Mouse (Mus musculus): ENCODE measurements around the gene Ropn1l. TPM values are rescaled to one million over a fixed set of nuclear protein-coding genes. Genes with fewer than 3 reads are reported as not detected.

Gene Ropn1l
- polyA plus RNA-seq, 1 experiment from 2014 or later = 2.6 TPM

DNA sequence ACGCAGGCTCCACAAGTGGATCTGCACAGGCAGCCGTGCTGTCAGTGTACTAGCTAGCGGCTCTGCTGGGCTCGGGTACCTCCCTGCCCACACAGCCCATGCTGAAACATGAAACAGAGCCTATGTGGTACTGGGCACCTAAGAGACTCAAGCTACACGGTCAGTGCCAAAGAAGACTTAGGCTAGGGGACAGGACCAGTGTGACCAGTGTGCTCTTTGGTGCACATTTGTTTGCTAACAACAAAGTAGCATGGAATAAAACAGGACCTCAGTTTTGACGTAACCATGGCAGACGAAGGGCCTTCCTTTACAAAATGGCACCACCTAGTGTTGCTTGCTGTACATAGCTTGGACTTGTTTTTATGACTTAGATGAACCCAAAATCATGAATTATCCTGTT, 6.4 kb downstream of the Ropn1l start:
- ATAC-seq (ENCODE audit: insufficient number of reproducible peaks, insufficient read depth, low FRiP score, low read depth) = no peak
- H3K27ac ChIP-seq (replicated peaks in 1 of 2; ENCODE audit: control insufficient read depth in 1 of 2, insufficient read depth in 1 of 2, low read depth in 2 of 2, low read length in 2 of 2) = no peak overlapping the region
- H3K4me1 ChIP-seq (ENCODE audit: control insufficient read depth in 2 of 2, insufficient read depth in 2 of 2, low read length in 2 of 2) = peaks cover 4 to 6% of the 10 kb centered on the region in 2 experiments; a peak in 2 of 4 replicates
- H3K9me3 ChIP-seq (ENCODE audit: control insufficient read depth, low read length) = no peaks in the 10 kb centered on the region
- no peaks in the 10 kb centered on the region for H3K36me3 ChIP-seq (ENCODE audit: control insufficient read depth, insufficient read depth, low read length)
- H3K27me3 ChIP-seq (ENCODE audit: control insufficient read depth, insufficient read depth, low read length) = no peaks in the 10 kb centered on the region
- H3K4me2 ChIP-seq (ENCODE audit: low read length) = peak overlapping the region; percentile 32; the same call in 1 of the 2 replicates
- H3K4me3 ChIP-seq (ENCODE audit: control insufficient read depth in 1 of 2, insufficient read depth in 1 of 2, low read depth in 1 of 2, low read length in 2 of 2) = no peak overlapping the region
- no peak overlapping the region for H3K9ac ChIP-seq (ENCODE audit: low read length)
- WGBS = 29% methylated on average over 7 of the region's 7 CpGs

DNA sequence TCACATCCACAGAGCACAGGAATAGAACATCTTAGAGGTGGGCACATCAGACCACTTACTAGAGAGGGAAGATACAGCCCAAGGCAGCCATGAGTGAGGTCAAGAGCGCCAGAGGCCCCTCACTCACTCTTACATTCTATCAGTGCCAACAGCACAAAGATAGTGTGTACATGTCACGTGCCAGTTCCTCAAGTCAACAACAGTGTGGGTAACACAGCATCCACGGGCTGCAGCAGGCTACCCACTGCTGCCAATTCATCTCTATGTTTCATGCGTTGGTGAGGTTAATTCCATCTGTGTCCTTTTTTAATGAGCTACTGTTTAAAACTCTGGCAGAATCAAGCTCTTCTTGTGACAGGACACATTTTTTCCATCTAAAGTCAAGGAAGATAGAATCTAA, 10.8 kb downstream of the Ropn1l start:
- Histone ChIP-seq H3K27me3 (ENCODE audit: control insufficient read depth, insufficient read depth, low read length) (no peaks in the 10 kb centered on the region), H3K27ac (replicated peaks in 1 of 2; ENCODE audit: control insufficient read depth in 1 of 2, insufficient read depth in 1 of 2, low read depth in 2 of 2, low read length in 2 of 2) (no peak overlapping the region), H3K36me3 (ENCODE audit: control insufficient read depth, insufficient read depth, low read length) (no peaks in the 10 kb centered on the region), H3K9me3 (ENCODE audit: control insufficient read depth, low read length) (no peaks in the 10 kb centered on the region), H3K4me3 (ENCODE audit: control insufficient read depth in 1 of 2, insufficient read depth in 1 of 2, low read depth in 1 of 2, low read length in 2 of 2) (no peak overlapping the region), H3K9ac (ENCODE audit: low read length) (no peak overlapping the region), H3K4me2 (ENCODE audit: low read length) (no peak overlapping the region), H3K4me1 (ENCODE audit: control insufficient read depth in 2 of 2, insufficient read depth in 2 of 2, low read length in 2 of 2) (peaks cover 5 to 7% of the 10 kb centered on the region in 2 experiments; a peak in 2 of 4 replicates)
- ATAC-seq (ENCODE audit: insufficient number of reproducible peaks, insufficient read depth, low FRiP score, low read depth) = no peak
- WGBS = 82% methylated on average over 4 of the region's 4 CpGs

DNA sequence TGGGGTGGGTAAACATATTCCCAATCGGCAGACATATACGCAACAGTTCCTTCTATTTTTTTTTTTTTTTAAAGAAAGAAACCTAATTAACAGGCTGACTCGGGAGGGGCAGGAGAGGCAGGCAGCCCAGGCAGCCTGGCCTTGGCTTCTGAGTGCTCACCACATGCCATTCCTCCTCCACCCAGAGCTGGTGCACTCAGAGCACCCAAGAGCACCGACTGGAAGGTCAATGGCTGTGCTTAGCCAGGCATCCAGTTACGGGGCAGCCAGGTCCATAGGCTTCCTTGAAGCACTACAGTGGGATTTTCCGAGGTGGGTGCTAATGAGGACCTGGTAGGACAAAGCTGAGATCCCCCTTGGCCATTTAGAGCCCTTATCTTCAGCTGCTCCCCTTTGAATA, 11.5 kb downstream of the Ropn1l start:
- Histone ChIP-seq H3K4me3 (ENCODE audit: control insufficient read depth in 1 of 2, insufficient read depth in 1 of 2, low read depth in 1 of 2, low read length in 2 of 2) (no peak overlapping the region), H3K4me1 (ENCODE audit: control insufficient read depth in 2 of 2, insufficient read depth in 2 of 2, low read length in 2 of 2) (peaks cover 5 to 7% of the 10 kb centered on the region in 2 experiments; a peak in 2 of 4 replicates), H3K9ac (ENCODE audit: low read length) (no peak overlapping the region), H3K4me2 (ENCODE audit: low read length) (no peak overlapping the region), H3K27me3 (ENCODE audit: control insufficient read depth, insufficient read depth, low read length) (no peaks in the 10 kb centered on the region), H3K9me3 (ENCODE audit: control insufficient read depth, low read length) (no peaks in the 10 kb centered on the region), H3K27ac (replicated peaks in 1 of 2; ENCODE audit: control insufficient read depth in 1 of 2, insufficient read depth in 1 of 2, low read depth in 2 of 2, low read length in 2 of 2) (no peak overlapping the region), H3K36me3 (ENCODE audit: control insufficient read depth, insufficient read depth, low read length) (no peaks in the 10 kb centered on the region)
- ATAC-seq (ENCODE audit: insufficient number of reproducible peaks, insufficient read depth, low FRiP score, low read depth) = no peak; the same call in 1 of the 2 replicates
- WGBS = 55% methylated on average over 6 of the region's 6 CpGs

DNA sequence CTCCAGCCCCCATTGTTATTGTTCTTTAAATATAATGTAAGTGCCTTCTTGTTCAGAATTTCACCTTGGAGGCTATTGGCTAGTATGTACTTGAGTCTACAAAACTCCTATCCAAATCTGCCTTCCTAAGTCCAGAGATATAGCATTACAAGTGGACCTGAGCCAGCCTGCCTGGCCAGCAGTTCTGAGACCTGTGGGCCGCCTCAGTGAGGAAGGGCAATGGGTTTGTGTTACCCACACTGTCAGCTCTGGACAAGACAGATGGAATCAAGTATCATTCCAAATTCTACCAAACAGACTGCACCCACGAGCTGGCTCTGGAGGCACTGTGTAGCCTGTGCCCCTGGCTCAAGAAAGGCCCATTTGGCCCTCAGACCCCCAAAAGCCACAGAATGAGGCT, 16.7 kb downstream of the Ropn1l start:
- Histone ChIP-seq H3K27ac (replicated peaks in 1 of 2; ENCODE audit: control insufficient read depth in 1 of 2, insufficient read depth in 1 of 2, low read depth in 2 of 2, low read length in 2 of 2) (no peak overlapping the region), H3K9ac (ENCODE audit: low read length) (no peak overlapping the region), H3K36me3 (ENCODE audit: control insufficient read depth, insufficient read depth, low read length) (no peaks in the 10 kb centered on the region), H3K4me2 (ENCODE audit: low read length) (no peak overlapping the region), H3K9me3 (ENCODE audit: control insufficient read depth, low read length) (no peaks in the 10 kb centered on the region), H3K4me3 (ENCODE audit: control insufficient read depth in 1 of 2, insufficient read depth in 1 of 2, low read depth in 1 of 2, low read length in 2 of 2) (no peak overlapping the region), H3K4me1 (ENCODE audit: control insufficient read depth in 2 of 2, insufficient read depth in 2 of 2, low read length in 2 of 2) (peaks cover 0 to 2% of the 10 kb centered on the region in 2 experiments; a peak in 1 of 4 replicates), H3K27me3 (ENCODE audit: control insufficient read depth, insufficient read depth, low read length) (no peaks in the 10 kb centered on the region)
- ATAC-seq (ENCODE audit: insufficient number of reproducible peaks, insufficient read depth, low FRiP score, low read depth) = no peak
- WGBS = 82% methylated on average over 2 of the region's 2 CpGs

DNA sequence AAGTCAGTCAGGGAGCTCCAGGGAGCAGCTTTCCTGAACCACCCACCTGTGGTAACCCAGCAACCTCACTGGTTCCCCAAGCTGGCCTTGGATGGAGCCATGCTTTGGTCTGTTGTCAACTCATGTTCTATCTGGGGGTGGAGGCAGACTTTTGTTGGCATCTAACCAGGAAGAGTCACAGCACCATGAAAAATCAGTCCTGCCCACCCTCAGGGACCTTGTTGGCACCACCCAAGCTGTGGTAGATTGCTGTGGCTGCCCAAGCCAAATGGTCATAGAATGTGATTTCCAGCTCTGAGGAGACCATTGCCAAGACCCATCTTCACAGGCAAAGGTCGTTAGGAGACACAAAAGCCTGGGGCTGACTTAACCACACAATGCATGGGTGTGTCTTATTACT, 17.5 kb downstream of the Ropn1l start:
- Histone ChIP-seq H3K9me3 (ENCODE audit: control insufficient read depth, low read length) (no peaks in the 10 kb centered on the region), H3K4me3 (ENCODE audit: control insufficient read depth in 1 of 2, insufficient read depth in 1 of 2, low read depth in 1 of 2, low read length in 2 of 2) (no peak overlapping the region), H3K4me1 (ENCODE audit: control insufficient read depth in 2 of 2, insufficient read depth in 2 of 2, low read length in 2 of 2) (no peaks in the 10 kb centered on the region), H3K9ac (ENCODE audit: low read length) (no peak overlapping the region), H3K27ac (replicated peaks in 1 of 2; ENCODE audit: control insufficient read depth in 1 of 2, insufficient read depth in 1 of 2, low read depth in 2 of 2, low read length in 2 of 2) (no peak overlapping the region), H3K36me3 (ENCODE audit: control insufficient read depth, insufficient read depth, low read length) (no peaks in the 10 kb centered on the region), H3K4me2 (ENCODE audit: low read length) (no peak overlapping the region), H3K27me3 (ENCODE audit: control insufficient read depth, insufficient read depth, low read length) (no peaks in the 10 kb centered on the region)
- 42% methylated on average over 1 of the region's 1 CpGs for WGBS
- ATAC-seq (ENCODE audit: insufficient number of reproducible peaks, insufficient read depth, low FRiP score, low read depth) = no peak

DNA sequence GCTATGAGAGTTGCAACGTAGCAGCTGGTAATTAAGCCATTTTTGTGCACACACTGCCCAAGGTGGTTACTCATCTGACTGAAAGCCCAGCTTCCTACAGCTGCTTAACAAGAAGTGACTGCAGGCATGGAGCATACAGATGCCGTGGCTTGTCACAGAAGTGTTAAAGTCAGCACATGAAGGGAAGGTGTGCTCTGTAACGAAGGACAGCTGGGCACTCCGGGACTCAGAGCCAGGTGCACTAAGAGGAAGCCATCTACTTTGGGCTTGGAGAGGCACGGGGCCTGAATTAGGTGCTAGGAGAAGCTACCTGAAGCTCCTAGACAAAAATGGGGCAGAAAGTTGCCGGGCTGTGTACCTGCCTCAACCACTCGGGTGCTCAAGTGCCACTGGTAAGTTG, 19.8 kb downstream of the Ropn1l start:
- no peak overlapping the region for H3K4me2 ChIP-seq (ENCODE audit: low read length)
- no peak for ATAC-seq (ENCODE audit: insufficient number of reproducible peaks, insufficient read depth, low FRiP score, low read depth)
- no peaks in the 10 kb centered on the region for H3K36me3 ChIP-seq (ENCODE audit: control insufficient read depth, insufficient read depth, low read length)
- no peak overlapping the region for H3K27ac ChIP-seq (replicated peaks in 1 of 2; ENCODE audit: control insufficient read depth in 1 of 2, insufficient read depth in 1 of 2, low read depth in 2 of 2, low read length in 2 of 2)
- H3K9me3 ChIP-seq (ENCODE audit: control insufficient read depth, low read length) = no peaks in the 10 kb centered on the region
- H3K4me1 ChIP-seq (ENCODE audit: control insufficient read depth in 2 of 2, insufficient read depth in 2 of 2, low read length in 2 of 2) = no peaks in the 10 kb centered on the region
- no peak overlapping the region for H3K4me3 ChIP-seq (ENCODE audit: control insufficient read depth in 1 of 2, insufficient read depth in 1 of 2, low read depth in 1 of 2, low read length in 2 of 2)
- 68% methylated on average over 7 of the region's 7 CpGs for WGBS
- H3K27me3 ChIP-seq (ENCODE audit: control insufficient read depth, insufficient read depth, low read length) = no peaks in the 10 kb centered on the region
- H3K9ac ChIP-seq (ENCODE audit: low read length) = no peak overlapping the region

DNA sequence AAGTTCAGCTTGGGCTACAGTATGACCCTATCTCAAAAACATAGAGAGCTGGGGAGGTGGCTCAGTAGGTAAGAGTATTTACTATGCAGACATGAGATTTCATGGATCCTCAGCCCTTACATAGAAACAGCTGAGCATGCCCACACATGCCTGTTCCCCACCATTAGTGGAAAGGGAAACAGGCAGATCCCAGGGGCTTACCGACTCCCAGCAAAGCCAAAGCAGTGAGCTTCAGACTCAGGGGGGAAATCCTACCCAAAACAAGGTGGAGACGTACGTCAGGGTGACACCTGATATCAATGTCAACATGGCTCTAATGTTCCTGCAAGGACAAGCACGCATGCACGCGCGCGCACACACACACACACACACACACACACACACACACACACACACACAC, 21.7 kb downstream of the Ropn1l start:
- Histone ChIP-seq H3K36me3 (ENCODE audit: control insufficient read depth, insufficient read depth, low read length) (no peaks in the 10 kb centered on the region), H3K9me3 (ENCODE audit: control insufficient read depth, low read length) (no peaks in the 10 kb centered on the region), H3K4me3 (ENCODE audit: control insufficient read depth in 1 of 2, insufficient read depth in 1 of 2, low read depth in 1 of 2, low read length in 2 of 2) (no peak overlapping the region), H3K27ac (replicated peaks in 1 of 2; ENCODE audit: control insufficient read depth in 1 of 2, insufficient read depth in 1 of 2, low read depth in 2 of 2, low read length in 2 of 2) (no peak overlapping the region), H3K4me2 (ENCODE audit: low read length) (no peak overlapping the region), H3K4me1 (ENCODE audit: control insufficient read depth in 2 of 2, insufficient read depth in 2 of 2, low read length in 2 of 2) (no peaks in the 10 kb centered on the region), H3K27me3 (ENCODE audit: control insufficient read depth, insufficient read depth, low read length) (no peaks in the 10 kb centered on the region), H3K9ac (ENCODE audit: low read length) (no peak overlapping the region)
- 73% methylated on average over 8 of the region's 8 CpGs for WGBS
- no peak for ATAC-seq (ENCODE audit: insufficient number of reproducible peaks, insufficient read depth, low FRiP score, low read depth)

DNA sequence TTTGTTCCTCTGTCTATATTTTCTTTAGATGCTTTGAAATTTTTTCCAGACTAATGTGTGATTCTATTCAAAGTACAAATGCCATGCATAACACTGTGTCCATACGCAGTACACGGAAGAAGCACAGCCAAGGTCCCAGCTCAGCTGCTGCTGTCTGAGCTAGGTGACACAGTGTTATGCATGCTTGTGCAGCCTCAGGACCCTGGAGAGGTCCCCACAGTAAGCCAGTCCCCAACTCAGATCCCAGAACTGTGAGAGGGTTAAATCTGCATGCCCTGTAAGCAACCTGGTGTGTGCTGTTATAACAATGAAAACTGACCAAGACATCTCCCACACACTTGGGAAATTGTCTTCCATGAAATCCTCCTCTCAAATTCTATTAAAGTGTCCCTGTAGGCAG, 23.5 kb downstream of the Ropn1l start:
- Histone ChIP-seq H3K36me3 (ENCODE audit: control insufficient read depth, insufficient read depth, low read length) (no peaks in the 10 kb centered on the region), H3K9me3 (ENCODE audit: control insufficient read depth, low read length) (no peaks in the 10 kb centered on the region), H3K4me3 (ENCODE audit: control insufficient read depth in 1 of 2, insufficient read depth in 1 of 2, low read depth in 1 of 2, low read length in 2 of 2) (no peak overlapping the region), H3K27ac (replicated peaks in 1 of 2; ENCODE audit: control insufficient read depth in 1 of 2, insufficient read depth in 1 of 2, low read depth in 2 of 2, low read length in 2 of 2) (no peak overlapping the region), H3K27me3 (ENCODE audit: control insufficient read depth, insufficient read depth, low read length) (no peaks in the 10 kb centered on the region), H3K4me2 (ENCODE audit: low read length) (no peak overlapping the region), H3K4me1 (ENCODE audit: control insufficient read depth in 2 of 2, insufficient read depth in 2 of 2, low read length in 2 of 2) (no peaks in the 10 kb centered on the region; a peak in 1 of 4 replicates), H3K9ac (ENCODE audit: low read length) (no peak overlapping the region)
- ATAC-seq (ENCODE audit: insufficient number of reproducible peaks, insufficient read depth, low FRiP score, low read depth) = no peak
- 57% methylated on average over 2 of the region's 2 CpGs for WGBS

All from heart, embryonic 14.5 days (tissue).